Mouse (Mus musculus) urinary bladder, adult 2 months (tissue): ENCODE data around the gene Plb1. TPM values are rescaled to one million over a fixed set of nuclear protein-coding genes. Genes with fewer than 3 reads are reported as not detected.

Source experiments
- DNase-seq: peaks from one replicate; pipeline ENCODE4 v3.0.0; 2022; ENCODE audit warnings: low spot score
- polyA plus RNA-seq: library from polyadenylated mRNA; depleted of rRNA; stranded (reverse); fragments of >200 nt; gene quantifications from 2 replicates; pipeline ENCODE4 v1.2.3, GENCODE M21; 2012

Plb1 gene
- polyA plus RNA-seq, 1 experiment, result 3.4 TPM

DNA sequence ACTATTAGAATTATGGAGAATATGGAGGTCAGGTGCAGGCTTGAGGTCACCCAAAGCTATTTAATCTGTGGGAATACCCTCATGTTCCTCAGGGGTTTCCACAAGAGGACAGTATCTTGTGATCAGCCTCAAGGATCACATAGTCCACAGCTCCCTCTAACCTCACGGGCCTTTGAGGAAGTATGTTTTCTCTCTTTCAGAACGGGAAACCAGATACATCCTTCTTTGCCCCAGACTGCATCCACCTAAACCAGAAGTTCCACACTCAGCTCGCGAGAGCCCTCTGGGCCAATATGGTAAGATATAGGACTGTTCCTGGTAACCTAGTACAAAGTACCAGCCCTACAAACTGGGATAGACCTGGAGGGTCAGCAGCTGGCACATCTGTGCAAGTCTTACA, 100.1 kb downstream of the Plb1 start:
- DNase-seq, result no peak

DNA sequence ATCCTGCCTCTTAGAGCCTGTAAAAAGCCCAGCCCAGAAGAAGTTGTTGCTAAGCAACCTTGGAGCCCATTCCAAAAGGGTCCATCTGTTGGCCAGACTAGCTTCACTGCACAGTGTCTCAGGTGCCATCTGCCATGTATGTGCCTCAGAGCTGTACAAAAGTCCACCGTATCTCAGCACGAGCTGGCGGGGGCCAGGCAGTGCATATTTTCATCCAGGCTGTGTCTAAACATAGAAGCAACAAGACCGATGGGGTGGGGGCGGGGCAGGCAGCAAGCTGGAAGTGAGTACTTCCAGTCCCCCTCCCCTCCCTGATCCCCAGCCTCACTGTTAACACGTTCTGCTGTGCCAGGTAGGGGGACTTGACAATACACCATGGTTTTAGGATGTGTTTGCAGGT, 102.7 kb downstream of the Plb1 start:
- no peak for DNase-seq

DNA sequence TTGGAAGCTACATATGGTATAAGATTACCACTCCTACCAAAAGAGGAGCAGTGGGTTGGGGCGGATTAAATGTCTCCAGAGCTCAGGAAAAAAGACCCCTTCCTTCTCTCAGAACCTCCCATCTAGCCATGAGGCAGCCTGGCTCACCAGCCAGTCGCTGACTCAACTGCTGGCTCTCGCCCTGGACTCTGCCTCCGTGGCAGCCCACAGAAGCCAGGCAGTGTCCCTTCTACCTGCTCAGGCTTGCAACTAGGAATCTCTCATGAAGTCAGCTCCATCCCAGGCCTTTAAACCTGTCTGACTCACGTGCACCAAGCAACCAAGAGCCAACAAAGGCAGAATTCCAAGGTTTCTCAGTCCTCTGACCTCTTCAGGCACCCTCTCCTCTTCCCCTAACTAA, 103.6 kb downstream of the Plb1 start:
- peak; percentile 53 for DNase-seq

DNA sequence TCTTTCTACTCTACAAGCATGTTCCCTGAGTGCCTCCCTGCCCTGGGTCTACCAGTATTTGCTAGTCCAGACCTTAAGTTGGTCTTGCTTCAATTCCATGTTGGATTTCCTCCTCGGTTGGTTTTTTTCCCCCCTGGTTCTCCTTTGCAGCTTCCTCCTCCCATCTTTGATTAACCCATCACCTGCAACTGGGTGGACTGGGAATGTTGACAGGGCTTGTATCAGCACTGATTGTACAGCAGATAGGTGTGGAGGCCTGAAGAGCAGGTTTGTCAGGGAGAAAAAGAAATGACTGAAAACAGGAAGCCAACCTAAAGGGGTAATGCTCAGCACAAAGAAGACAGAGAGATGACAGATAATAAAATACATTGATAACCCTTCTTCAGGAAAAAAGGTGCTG, 104.8 kb downstream of the Plb1 start:
- DNase-seq, result no peak

DNA sequence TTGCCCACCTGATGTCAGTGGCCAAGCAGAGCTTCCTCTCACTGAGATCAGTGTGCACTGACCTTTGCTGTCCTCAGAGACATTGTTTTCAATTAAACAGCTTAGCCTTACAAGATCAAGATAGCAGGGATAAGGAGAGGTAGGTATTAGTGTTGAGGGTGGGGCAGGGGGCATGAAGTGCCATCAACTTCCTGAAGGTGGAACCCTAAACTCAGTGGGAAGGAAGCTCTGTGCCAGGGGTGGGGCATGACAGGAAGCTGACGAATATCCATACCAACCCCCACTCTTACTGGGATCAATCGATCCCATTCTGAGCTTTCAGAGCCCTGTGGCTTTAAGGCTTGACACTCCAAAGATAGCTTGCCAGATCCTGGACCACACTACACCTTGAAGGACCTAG, 105.8 kb downstream of the Plb1 start:
- DNase-seq, result no peak

DNA sequence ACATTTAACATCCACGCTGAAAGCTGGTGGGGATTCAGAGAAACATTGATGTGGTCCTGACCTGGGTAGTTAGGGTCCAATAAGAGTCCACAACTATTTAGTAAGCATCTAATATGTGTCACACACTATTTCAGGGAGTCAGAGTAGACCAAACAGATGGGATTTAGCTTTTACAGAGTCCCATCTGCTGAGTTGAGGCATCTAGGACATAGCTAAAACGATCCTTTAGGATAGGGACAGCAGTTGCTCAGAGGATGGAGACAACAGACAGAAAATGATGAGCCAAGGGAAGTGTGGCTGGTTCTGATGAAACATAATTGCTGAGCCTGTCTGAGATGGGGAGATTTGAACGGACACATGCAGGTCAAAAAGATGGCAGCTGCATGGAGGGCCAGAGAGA, 106.3 kb downstream of the Plb1 start:
- DNase-seq, result no peak

DNA sequence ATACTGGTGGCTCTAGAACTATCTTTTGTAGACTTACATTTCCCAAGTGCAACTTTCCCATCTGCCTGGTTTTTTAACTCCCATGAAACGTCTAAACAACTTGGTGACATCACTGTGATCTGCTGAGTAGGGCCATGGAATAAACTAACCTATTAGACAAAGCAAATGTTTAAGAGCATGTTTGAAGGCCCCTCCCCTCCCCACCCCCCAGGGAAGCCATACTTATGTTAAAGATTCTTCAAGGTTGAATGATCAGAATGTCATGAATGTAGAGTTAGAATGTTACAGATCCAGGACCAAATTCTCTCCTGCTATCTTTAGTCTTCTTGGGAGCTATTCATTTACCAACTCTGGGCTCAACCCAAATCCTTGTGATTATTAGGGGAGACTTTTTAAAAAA, 107.7 kb downstream of the Plb1 start:
- no peak for DNase-seq

DNA sequence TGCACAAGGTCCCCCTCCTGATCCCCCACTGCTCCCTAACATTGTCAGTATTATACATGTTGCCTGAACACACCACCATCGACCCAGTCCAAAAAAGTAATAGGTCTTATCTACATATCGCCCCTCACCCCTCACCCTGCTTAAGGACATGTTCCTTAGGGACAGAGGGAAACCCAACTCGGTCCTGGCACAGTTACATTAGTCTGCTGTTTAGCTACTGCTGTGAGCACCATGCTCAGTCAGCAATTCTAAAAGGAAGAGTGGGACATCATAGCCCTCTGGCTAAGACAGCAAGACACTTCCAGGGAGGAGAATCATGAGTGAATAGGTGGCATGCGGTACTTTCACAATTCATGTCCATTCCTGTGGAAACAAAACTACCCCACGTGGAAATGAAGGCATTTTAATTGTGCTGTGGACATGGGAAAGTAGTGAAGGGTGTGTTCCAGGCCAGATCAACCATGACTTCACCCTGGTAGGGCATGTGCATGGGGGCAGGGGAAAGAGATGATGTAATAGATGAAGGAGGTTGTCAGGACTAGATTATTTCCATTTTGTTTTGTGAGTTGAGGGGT, 110.3 kb downstream of the Plb1 start:
- DNase-seq, result no peak

DNA sequence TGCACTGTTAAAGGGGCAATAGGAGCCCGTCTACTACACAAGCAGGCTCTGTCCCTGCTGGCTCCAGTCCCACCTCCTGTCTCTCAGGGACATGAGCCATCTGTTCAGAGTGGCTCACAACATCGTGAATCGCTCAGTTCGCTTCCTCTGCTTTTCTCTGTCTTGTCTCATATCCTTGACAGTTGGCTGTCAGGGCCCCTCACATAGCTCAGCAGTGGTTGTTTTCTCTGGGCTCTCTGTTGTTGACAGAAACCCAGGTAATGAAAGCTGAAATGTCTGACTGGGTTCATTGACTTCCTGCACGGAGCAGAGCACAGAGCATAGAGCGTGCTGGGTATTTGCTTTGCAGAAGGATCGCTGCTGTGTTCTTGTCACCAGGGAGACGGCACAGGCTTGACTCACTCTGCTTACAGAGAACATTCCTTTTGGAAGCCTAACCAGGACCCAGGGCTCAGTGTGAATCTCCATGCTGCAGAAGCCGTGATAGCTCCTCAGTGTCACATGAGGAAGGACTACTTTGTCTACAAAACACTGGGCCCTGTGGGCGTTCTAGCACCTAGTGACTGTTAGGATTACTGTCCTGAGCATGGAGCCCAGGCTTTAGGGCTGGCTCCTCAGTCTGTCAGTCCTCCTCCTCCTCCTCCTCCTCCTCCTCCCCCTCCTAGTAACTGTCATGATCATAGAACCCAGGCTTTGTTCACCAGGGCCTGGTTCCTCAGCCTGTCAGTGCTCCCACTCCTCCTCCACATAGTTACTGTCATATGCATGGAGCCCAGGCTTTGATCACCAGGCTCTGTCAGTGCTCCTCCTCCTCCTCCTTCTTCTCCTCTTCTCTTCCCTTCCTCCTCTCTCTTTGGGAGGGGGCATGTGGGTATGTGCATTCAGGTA, 113.8 kb downstream of the Plb1 start:
- peak; percentile 51 for DNase-seq

DNA sequence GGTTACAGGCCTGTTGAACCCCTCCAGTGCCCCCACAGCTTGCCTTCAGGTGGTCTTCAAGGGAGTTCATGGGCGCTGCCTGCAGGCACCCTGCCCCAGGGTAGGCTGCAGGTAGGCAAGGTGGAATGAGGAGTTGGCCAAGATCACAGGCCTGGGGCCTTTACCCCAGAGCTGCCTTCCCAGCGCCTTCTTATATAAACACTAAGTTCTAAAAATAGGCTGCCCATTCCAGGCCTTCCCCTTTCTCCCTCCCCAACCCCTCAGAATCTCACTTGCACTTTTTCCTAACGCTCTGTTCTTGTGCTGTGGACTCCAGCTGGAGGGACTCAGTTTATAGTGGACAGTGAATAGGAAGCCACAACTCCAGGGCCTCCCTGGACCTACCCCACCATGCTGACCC, 117.2 kb downstream of the Plb1 start:
- DNase-seq, result no peak

DNA sequence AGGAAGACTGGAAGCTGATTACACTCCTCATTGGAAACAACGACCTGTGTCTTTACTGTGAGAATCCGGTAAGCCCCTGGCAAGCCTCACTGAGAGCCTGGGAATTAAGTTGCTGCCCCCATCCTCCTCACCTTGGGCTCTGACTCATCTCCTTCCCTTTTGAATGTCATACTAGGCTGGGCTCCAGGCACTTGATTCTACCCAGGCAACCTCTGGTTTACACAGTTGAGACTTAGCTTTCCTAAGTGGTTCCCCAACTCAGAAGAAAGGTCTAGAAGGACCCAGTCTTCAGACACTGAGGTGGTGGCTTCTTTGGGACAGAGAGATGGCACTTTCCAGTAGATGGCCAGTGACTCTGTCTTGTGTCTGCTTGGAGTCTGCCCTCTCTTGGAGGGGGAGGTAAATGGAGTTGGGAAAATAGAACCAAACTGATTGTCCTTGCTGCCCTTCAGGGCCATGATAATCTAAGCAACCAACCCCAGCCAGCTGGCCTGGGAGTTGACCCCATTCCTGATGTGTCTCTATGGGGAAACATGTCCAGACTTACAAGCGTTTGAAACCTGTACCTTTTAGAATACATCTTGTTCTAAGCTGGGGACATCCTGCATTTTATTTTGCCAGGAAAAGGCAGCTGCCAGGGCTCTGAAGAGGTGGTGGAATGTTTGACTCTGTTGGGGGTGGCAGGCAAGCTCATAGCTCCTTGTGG, 118.2 kb downstream of the Plb1 start:
- DNase-seq, result no peak

DNA sequence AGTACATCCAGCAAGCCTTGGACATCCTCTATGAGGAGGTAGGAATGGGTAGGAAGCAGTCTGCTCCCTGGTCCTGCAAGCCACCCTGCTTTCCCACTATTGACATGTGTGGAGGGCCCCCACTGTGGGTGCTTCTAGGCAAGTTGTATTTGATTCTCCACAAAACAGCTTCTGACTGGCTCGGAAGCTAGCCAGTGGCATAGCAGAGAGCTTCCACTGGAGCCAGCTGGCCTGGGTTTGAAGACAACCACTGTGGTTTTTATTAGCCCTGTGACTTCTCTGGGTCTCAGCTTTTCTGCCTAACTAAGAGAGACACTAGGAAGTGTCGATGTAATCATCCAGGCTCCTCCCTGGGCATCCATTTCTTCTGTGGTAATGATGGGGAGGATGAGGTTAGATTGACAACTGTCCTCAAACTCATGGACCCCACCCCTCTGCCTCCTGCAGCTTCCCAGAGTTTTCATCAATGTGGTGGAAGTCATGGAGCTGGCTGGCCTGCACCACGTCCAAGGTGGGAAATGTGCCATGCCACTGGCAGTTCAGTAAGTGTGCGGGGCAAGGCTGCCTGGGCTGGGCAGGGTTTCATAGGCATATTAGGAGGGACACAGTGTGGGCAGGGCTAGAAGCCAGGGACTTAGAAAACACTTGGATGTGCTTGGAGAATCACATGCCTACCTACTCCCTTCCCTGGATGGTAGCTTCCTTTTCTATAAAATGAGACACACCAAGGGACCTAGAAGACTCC, 119.4 kb downstream of the Plb1 start:
- no peak for DNase-seq

DNA sequence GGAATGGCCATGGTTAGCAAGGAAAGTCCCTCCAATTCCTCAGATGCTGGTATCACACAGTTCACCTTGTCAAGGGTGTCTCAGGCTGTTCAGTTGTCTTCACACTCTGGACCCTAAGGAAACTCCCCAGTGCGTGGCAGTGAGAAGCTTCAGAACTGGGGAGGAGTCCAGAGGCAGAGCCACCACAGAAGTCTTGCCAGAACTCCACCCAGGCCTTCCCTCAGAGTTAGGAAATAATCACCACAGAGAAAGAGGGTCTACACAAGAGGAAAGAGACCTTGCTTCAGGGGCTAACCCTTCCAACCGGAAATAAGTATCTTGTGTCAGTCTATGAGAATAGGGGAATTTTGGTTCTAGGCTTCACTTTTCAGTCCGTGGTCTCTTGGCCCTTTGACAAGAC, 120.3 kb downstream of the Plb1 start:
- no peak for DNase-seq

DNA sequence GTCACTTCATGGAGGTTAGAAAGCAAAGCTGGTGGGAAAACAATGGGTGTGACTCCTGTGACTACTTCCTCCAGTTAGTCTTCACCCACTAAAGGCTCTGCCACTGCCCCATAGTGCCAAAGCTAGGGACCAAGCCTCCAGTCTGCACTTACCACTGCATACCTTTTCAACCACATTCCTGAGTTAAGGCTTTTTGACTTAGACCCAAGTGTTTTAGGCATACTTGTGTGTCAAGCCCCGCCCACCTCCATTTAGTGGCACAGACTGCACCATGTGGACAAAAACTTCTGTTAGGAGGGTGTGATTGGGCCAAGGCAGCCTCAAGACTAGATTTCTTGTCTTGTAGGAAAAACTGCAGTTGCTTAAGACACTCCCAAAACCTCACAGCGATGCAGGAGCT, 120.8 kb downstream of the Plb1 start:
- DNase-seq, result no peak

DNA sequence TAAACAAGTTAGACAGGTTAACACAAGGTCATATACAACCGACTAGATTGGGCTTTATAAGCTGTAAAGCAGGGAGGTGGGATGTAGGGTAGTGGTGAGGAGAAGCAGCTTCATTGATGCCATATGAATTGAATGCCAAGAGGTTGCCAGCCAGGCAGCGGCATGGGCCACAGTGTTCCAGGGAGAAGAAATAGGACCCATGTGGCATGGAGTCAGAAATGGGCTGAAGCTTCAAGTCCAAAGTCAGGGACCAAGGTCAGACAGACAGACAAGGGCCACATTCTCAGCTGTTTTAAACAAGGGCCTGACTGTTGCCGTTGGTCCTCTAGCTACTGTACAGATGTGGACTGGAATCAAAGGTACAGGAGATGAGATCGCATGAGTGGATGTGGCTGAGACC, 128.0 kb downstream of the Plb1 start:
- no peak for DNase-seq

DNA sequence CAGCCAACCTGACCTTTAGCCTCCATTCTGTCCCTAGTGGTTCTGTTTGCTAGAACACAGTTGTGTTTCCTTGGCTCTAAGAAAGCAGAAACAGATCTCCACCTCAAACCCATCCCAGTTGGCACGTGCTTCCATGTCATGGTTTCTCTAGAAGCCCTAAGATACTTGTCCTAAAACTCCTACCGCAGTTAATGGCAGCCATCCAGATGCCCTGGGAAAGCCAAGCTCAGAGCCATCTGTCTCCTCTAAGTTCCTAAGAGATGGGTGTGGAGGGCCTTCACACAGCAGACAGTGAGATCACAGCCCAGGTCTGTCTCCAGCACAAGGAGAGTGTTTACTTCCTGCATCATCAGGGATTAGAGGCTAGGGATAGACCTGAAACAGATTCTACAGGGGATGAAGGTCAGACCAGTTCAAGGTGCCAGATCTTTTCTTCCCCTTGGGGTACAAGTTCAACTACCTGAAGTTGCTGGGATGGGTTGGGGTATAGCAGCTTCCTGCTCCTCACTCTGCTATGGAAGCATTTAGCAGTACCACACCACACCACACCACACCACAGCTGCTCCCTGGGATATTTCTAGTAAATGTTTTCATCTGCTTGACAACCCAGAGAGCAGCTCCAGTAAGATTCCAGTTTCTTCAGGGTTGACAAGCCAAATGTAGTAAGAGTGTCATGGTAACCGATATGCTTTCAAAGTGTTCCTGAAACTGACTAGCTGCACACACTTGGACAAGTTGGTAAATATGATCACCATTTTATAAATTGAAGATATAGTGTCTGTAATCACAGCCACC, 129.1 kb downstream of the Plb1 start:
- no peak for DNase-seq

DNA sequence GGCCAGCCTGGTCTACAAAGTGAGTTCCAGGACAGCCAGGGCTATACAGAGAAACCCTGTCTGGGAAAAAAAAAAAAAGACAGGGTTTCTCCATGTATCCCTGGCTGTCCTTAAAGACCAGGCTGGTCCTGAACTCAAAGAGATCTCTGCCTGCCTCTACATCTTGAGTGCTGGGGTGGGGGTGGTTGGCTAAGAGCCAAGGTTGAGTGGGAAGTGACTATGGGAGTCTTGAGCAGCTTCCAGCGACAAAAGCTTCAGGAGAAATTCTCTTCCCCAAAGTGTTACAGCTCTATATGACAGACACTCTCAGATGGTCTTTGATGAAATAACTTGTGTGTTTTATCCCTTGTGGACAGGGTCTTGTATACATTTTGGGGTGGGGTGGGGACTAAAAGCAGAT, 136.9 kb downstream of the Plb1 start:
- DNase-seq, result no peak

DNA sequence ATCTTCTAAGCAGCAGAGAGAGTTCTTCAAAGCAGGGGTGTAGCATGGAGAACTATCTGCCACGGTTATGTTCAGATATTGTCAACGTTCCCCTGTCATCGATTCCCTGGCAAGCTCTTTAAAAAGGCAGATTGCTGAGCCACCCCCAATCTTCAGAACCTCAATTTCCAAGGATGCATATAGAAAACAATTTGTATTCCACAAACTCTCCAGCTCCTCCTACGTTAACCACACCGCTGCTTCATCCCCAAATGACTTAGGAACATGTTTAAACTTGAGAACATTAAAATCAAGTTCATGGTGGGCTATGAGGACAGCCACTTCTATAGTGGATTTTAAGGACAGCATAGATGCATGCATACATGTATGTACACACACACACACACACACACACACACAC, 138.7 kb downstream of the Plb1 start:
- no peak for DNase-seq

DNA sequence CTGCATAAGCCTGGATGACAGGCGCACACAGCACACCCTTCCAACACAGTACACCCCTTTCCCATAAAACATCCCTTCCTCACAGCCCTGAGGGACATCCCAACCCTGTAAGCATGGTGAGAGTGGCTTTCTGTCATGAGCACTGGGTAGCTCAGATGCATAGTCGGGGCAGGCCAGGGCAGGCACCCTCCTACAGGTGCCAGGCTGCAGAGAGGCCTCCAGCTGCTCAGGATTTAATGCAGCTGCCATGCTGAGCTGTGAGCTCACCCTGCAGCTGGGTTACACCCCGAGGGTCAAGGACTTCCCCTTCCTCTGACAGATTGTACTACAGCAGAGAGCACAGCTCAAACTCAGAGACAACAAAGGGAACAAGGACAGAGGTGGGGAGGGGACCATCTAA, 146.0 kb downstream of the Plb1 start:
- no peak for DNase-seq

DNA sequence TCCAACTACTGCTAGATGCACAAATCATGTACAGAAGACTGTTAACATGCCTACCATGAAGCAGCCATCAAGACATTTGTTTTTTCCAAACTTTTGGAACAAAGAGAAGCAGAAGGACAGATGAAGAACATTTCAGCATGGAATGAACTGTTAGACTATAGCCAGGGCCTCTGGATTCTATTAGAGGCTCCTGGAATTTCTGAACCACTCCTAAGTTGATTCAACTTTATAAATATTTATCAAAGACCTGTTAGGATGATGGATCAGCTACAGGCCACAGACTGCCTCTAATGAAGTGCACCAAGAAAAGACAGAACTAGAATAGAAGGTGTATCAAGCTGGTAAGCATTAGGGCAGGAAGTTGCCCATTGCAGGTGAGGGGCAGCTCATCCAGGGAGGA, 156.1 kb downstream of the Plb1 start:
- DNase-seq, result no peak

DNA sequence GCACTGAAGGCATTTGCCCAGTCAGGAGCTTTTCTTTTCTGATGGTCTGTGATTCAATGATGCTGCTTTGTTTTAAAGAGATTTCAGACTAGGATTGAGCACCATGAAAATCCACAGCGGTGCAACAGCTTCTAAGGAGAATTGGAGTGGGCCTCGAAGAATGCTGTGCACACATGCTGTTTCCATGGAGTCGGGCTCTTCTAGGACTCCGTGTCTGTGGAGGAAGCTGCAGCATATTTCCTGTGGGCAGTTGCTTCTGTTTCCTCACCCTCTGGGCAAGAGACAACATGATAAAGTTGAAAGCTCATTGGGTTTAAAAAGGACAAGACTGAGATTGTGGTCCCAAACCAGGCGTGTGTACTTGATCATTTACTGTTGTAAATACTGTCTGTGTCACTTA, 157.8 kb downstream of the Plb1 start:
- DNase-seq, result no peak

DNA sequence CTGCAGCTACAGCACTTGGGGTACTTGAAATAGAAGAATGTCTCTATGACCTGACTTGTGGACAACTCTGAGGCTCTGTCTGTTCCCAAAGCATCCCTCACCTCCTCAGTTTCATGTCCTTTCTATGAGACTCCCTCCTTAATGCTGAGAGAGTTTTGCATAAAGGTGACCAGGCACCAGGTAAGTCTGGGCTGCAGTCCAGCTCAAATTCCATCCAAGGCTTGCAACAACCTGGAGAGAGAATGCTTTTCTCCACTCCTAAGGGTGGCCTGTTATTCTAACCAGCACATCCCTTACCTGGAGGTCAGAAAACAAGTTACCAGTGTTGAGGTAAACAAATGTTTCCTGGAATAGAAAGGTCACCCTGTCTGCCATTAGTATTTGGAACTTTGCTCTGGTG, 159.8 kb downstream of the Plb1 start:
- DNase-seq, result no peak
